Mouse (Mus musculus): ENCODE results near the gene Gm11565. TPM values are rescaled to one million over a fixed set of nuclear protein-coding genes. Genes with fewer than 3 reads are reported as not detected.
"Not testable (repeated sequence)": the region's sequence is repeated elsewhere in the genome, so short reads cannot be mapped to it uniquely, and the experiment has no call there.

Gm11565 gene
- not detected for total RNA-seq (2021)

GRCm38 (mm10) chr11:99914451-99914850 is at the start of gene Gm11565:
Gene Gm11565 (plus strand): TSS chr11:99914751.
- intact Hi-C loops (cut with DNase I), result no loop called here
- no peak for DNase-seq (ENCODE audit: low spot score in 2 of 2)

- intact Hi-C loops (cut with DNase I); DNase-seq (ENCODE audit: low spot score in 2 of 2): not testable (repeated sequence)
Measured at GRCm38 (mm10) chr11:99873089-99873488, 41.5 kb upstream of the Gm11565 start, which contains the start of gene Krtap9-1. Gene Krtap9-1 (plus strand): TSS chr11:99873389.

- intact Hi-C loops (cut with DNase I); DNase-seq (ENCODE audit: low spot score in 2 of 2): not testable (repeated sequence)
Measured at GRCm38 (mm10) chr11:99878887-99879286, 35.7 kb upstream of the Gm11565 start, which contains the start of gene Gm11567. Gene Gm11567 (plus strand): TSS chr11:99879187.

GRCm38 (mm10) chr11:99907620-99908019 is 6.9 kb upstream of the Gm11565 start, which contains the start of gene Krtap31-1:
Gene Krtap31-1 (plus strand): TSS chr11:99907920.
- intact Hi-C loops (cut with DNase I), result no loop called here
- DNase-seq (ENCODE audit: low spot score in 2 of 2), result no peak

GRCm38 (mm10) chr11:99935991-99936390 is 21.4 kb downstream of the Gm11565 start, which contains the start of gene Krtap31-2:
Gene Krtap31-2 (plus strand): TSS chr11:99936291.
- DNase-seq (ENCODE audit: low spot score in 2 of 2), result no peak
- intact Hi-C loops (cut with DNase I), result no loop called here

- intact Hi-C loops (cut with DNase I), result no loop called here
Measured at GRCm38 (mm10) chr11:99937751-99938264, 23.3 kb downstream of the Gm11565 start.

GRCm38 (mm10) chr11:99948175-99948574 is 33.6 kb downstream of the Gm11565 start, which contains the start of gene Krtap9-5:
Gene Krtap9-5 (plus strand): TSS chr11:99948475.
- intact Hi-C loops (cut with DNase I), result no loop called here
- DNase-seq (ENCODE audit: low spot score in 2 of 2), result no peak

More at GRCm38 (mm10) chr11:99937751-99938264, 23.3 kb downstream of the Gm11565 start:
- no peak for DNase-seq (ENCODE audit: low spot score in 2 of 2)

GRCm38 (mm10) chr11:99964213-99964612 is 49.7 kb downstream of the Gm11565 start:
- intact Hi-C loops (cut with DNase I), result no loop called here
- DNase-seq (ENCODE audit: low spot score in 2 of 2), result no peak

Other genes starting within 250 kb of the Gm11565 start
- gene Krtap4-6, start 248.8 kb upstream of the Gm11565 start, total RNA-seq (2021), result not detected
- not detected for gene Gm14190, start 224.0 kb upstream of the Gm11565 start, total RNA-seq (2021)
- not detected for gene Gm14180, start 180.5 kb upstream of the Gm11565 start, total RNA-seq (2021)
- gene Gm11595, start 141.8 kb upstream of the Gm11565 start, total RNA-seq (2021), result not detected
- gene Krtap4-8, start 134.0 kb upstream of the Gm11565 start, total RNA-seq (2021), result not detected
- not detected for gene Krtap4-9, start 129.6 kb upstream of the Gm11565 start, total RNA-seq (2021)
- gene Gm11596, start 121.3 kb upstream of the Gm11565 start, total RNA-seq (2021), result not detected
- not detected for gene Gm11569, start 115.8 kb upstream of the Gm11565 start, total RNA-seq (2021)
- not detected for gene Gm11554, start 110.3 kb upstream of the Gm11565 start, total RNA-seq (2021)
- not detected for gene Krtap4-13, start 104.9 kb upstream of the Gm11565 start, total RNA-seq (2021)
- not detected for gene Gm11564, start 99.1 kb upstream of the Gm11565 start, total RNA-seq (2021)
- not detected for gene 2300003K06Rik, start 76.7 kb upstream of the Gm11565 start, total RNA-seq (2021)
- gene Krtap4-16, start 63.1 kb upstream of the Gm11565 start, total RNA-seq (2021), result not detected
- not detected for gene Gm11568, start 56.8 kb upstream of the Gm11565 start, total RNA-seq (2021)
- not detected for gene Gm11559, start 50.3 kb upstream of the Gm11565 start, total RNA-seq (2021)
- not detected for gene Krtap9-1, start 41.4 kb upstream of the Gm11565 start, total RNA-seq (2021)
- not detected for gene Gm11567, start 35.6 kb upstream of the Gm11565 start, total RNA-seq (2021)
- not detected for gene Krtap31-1, start 6.8 kb upstream of the Gm11565 start, total RNA-seq (2021)
- gene Krtap31-2, start 21.5 kb downstream of the Gm11565 start, total RNA-seq (2021), result not detected
- not detected for gene Krtap9-5, start 33.7 kb downstream of the Gm11565 start, total RNA-seq (2021)
- not detected for gene Krtap29-1, start 64.3 kb downstream of the Gm11565 start, total RNA-seq (2021)
- not detected for gene Krtap16-1, start 71.8 kb downstream of the Gm11565 start, total RNA-seq (2021)
- not detected for gene Krtap17-1, start 79.2 kb downstream of the Gm11565 start, total RNA-seq (2021)
- gene Krt33a, start 101.5 kb downstream of the Gm11565 start, total RNA-seq (2021), result not detected
- not detected for gene Krt33b, start 115.1 kb downstream of the Gm11565 start, total RNA-seq (2021)
- gene Krt34, start 126.8 kb downstream of the Gm11565 start, total RNA-seq (2021), result not detected
- gene Krt31, start 135.8 kb downstream of the Gm11565 start, total RNA-seq (2021), result not detected
- not detected for gene Krt32, start 173.5 kb downstream of the Gm11565 start, total RNA-seq (2021)
- not detected for gene Krt35, start 181.5 kb downstream of the Gm11565 start, total RNA-seq (2021)
- not detected for gene Krt36, start 190.9 kb downstream of the Gm11565 start, total RNA-seq (2021)
- not detected for gene Krt13, start 206.8 kb downstream of the Gm11565 start, total RNA-seq (2021)
- not detected for gene Krt15, start 221.2 kb downstream of the Gm11565 start, total RNA-seq (2021)
- gene Krt19, start 233.9 kb downstream of the Gm11565 start, total RNA-seq (2021), result not detected

All from left cerebral cortex, postnatal 25 days (tissue).